Mouse (Mus musculus) c-Kit-positive CD71-negative TER-119-negative erythroid progenitor cells, embryonic 14.5 days (primary cell): ENCODE results near the gene Itga8.

Source experiments
- DNase-seq: peaks from one replicate; pipeline ENCODE4 v3.0.0-alpha.2; 2013; ENCODE audit warnings: low read depth

Itga8 gene

DNA sequence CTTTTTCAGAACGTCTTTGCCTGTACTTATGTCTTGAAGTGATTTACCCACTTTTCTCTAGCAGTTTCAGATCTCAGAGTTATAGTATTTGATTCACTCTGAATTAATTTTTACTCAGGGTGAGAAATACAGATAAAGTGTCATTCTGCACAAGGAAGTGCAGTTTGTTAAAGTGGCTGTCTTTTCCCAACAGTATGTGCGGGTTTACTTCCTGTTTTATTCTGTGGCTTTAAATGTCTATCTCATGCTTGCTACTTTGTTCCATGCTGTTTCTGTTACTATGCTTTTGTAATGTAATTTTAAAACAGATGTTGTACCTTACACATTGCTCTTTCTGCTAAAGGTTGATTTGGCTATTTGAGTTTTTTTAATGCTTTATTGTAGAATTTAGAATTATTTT is 216.2 kb downstream of the Itga8 start:
- no peak for DNase-seq

DNA sequence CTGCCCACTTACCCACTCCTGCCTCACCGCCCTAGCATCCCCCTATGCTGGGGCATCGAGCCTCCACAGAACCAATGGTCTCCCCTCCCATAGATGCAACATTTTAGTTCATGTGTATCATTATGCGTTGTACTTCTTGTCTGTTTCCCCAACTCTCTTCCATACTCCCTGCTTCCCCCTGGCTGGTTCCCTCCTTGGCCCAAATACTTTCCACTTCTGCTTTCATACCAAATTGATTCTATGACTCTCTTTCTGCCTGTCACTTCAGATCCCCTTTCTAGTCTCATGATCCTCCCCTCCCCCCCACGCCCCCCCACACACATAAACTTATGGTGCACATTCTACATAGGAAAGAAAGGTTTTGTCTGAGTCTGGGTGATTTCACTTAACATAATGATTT is 217.4 kb downstream of the Itga8 start:
- peak; percentile 16 for DNase-seq

DNA sequence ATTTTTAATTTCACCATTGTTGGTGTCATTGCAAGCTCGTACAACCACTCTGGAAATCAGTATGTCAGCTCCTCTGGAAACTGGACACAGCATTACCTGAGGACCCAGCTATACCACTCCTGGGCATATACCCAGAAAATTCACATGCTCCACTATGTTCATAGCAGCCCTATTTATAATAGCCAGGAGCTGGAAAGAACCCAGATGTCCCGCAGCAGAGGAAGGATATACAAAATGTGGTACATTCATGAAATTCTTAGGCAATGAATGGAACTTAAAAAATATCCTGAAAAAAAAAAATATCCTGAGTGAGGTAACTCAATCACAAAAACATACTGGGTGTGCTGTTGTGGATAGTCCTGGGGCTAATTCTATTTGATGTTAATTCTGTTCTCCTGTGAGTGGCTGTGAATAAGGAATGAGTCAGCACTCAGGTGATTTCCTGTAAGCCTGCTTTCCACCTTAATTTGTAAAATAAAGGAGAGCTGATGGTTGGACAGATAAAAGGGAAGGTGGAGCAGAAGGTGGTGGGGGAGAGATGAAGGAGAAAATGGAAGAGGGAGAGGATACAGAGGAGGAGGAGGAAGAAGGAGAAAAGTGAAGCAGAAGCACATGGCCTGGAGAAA is 224.3 kb downstream of the Itga8 start:
- no peak for DNase-seq

DNA sequence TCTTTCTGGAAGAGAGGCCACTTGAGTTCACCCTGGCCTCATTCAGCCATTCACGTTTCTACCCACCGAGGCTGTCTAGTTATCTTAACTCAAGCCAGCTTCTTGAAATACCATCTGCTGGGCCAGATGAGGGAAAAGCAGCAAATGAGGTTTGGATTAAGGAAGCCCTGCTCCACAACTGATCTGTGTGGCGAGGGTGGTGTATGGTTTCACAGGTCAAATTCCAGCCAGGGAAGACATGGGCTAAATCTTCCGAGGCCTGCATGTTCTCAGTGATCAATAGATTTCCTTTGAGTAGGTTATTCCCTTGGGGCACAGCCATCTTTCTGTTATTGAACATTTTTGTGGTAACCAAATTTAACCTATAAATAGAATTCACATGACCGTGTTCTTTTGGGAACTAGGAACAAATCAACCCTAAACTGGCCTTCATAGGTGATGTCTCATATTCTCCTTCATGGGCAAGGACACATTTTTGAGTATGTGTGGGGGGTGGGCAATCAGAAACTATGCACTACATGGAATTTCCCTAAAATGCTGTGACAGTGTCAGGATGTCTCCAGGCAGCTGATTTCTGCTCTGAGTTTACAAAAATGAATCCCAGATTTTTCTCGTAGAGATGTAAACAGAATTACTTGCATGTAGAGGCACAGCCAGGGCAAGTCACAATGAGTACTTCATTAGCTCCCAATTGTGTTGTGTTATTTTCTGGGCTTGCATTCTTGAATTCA is 235.9 kb downstream of the Itga8 start:
- DNase-seq: no peak

DNA sequence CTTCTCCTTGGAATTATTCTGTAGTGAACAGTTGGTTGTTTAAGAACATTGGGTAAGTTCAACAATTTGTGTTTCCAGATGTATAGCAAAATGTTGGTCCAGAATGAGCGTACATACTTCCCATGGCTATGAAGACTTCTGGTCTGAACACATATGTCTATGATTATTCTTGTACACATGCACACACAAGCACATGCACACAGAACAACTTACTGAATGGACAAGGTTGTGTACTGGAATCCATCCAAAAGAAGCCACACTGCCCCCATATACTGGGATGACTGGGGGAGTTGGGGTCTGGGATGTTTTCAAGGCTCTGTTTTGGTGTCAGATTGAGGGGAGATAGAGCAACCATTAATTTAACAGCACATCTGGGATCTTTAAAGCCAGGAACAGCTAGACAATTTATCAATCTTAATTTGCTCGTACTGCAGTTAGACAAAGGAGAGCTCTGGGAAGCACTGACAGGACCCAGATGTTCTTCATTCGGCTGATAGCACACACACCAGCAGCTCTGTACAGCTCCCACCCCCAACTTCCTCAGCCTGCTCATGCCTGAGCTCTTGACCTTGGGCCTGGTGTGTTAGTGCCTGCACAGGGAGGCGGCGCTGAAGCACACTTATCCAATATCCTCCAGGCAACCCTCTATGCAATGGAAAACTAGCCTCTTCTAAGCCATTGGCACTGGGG is 241.5 kb downstream of the Itga8 start:
- DNase-seq: no peak
